Mouse (Mus musculus) cerebellum, adult 2 months (tissue): ENCODE data around the gene Dpm3.

Experiments
- CTCF ChIP-seq: fragments of 200-500 bp; IDR thresholded peaks from 2 replicates; pipeline ENCODE4 v1.5.1; 2011; ENCODE audit warnings: low read depth, mild to moderate bottlenecking, control low read depth, low read length, moderate library complexity, borderline replicate concordance; ENCODE audit not compliant: insufficient read depth
- POLR2A ChIP-seq: fragments of 200-500 bp; IDR thresholded peaks from 2 replicates; pipeline ENCODE4 v1.6.1; 2011; ENCODE audit warnings: low read length, control low read depth, borderline replicate concordance; ENCODE audit not compliant: insufficient read depth

- TF ChIP-seq POLR2A: no peak
- no peak for TF ChIP-seq CTCF
These were observed 48.4 kb upstream of the Dpm3 start for GRCm38 (mm10) chr3:89210731-89211130.
